ENCODE assay signal across 19 mouse cellular contexts in the genomic region with DNA sequence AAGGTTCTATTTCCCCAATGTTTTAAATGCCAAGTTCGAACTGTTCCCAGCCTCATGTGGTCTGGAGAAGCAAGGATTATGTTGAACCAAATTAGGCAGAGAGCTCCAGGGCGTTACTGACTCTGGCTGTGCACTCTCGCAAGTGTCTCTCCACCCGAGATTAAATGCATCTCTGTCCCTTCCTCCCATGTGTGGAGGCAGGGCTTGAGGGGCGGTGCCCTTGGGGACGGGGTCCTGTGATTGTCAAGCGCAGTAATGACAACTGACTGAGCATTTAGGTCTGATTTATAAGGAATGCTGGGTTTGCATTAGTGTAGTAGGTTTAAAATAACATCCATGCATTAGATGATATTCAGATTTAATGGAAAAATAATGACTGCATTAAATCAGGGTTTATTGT.
DNase-seq lines count a peak whose midpoint lies in the region; ATAC-seq lines count a peak whose summit lies in the region.
"Had no signal": no experiment of that assay in that cellular context is flagged by ENCODE, and none has a peak within 500 bp of the region (broad histone marks: within the 10 kb centered on the region; RNA-seq: fewer than 3 reads in every experiment).

No protein-coding gene starts in this region.

- no peak overlapping the region for H3K4me3 ChIP-seq in neural tube, embryonic 13.5 days
- H3K4me3 ChIP-seq: embryonic facial prominence, embryonic 13.5 days; forebrain, embryonic 12.5 days; heart, adult 2 months; heart, embryonic 15.5 days; hindbrain, embryonic 15.5 days had no signal

- ATAC-seq in neural tube, embryonic 13.5 days (ENCODE audit: low read depth): peak; percentile 43; the same call in 1 of the 2 replicates
- ATAC-seq: forebrain, embryonic 16.5 days; inflammation-experienced regulatory T-cells, adult 6 months; intestine, postnatal 0 days had no signal

- no peak overlapping the region for H3K9ac ChIP-seq in neural tube, embryonic 13.5 days
- H3K9ac ChIP-seq: embryonic facial prominence, embryonic 13.5 days; forebrain, embryonic 12.5 days; heart, embryonic 15.5 days; hindbrain, embryonic 15.5 days had no signal

- H3K4me2 ChIP-seq in neural tube, embryonic 13.5 days: no peak overlapping the region
- H3K4me2 ChIP-seq: embryonic facial prominence, embryonic 13.5 days; forebrain, embryonic 12.5 days; heart, embryonic 11.5 days; heart, embryonic 15.5 days; hindbrain, embryonic 15.5 days had no signal

- 52% methylated on average over 7 of the region's 7 CpGs for WGBS in neural tube, embryonic 13.5 days

- no peaks in the 10 kb centered on the region for H3K9me3 ChIP-seq in neural tube, embryonic 13.5 days
- H3K9me3 ChIP-seq: forebrain, embryonic 12.5 days; heart, embryonic 15.5 days; hindbrain, embryonic 15.5 days had no signal

- H3K27ac ChIP-seq in neural tube, embryonic 13.5 days (replicated peaks): peak overlapping the region; percentile 38; the same call in 1 of the 2 replicates
- H3K27ac ChIP-seq: embryonic facial prominence, embryonic 13.5 days; forebrain, embryonic 12.5 days; heart, adult 2 months; heart, embryonic 15.5 days; hindbrain, embryonic 15.5 days had no signal

- DNase-seq in heart, adult 11 months: peak; percentile 56
- DNase-seq in heart, postnatal 4 days: no peak
- DNase-seq in neural tube, embryonic 10.5 days (ENCODE audit: extremely low spot score, low spot score): no peak
- DNase-seq in retina, embryonic 14.5 days (ENCODE audit: low spot score): peak; percentile 27
- DNase-seq in embryo, embryonic 9.5 days (ENCODE audit: extremely low spot score): no peak
- DNase-seq: adrenal gland, postnatal 25 days; cerebellum, adult 8-10 months; gastrocnemius, postnatal 10 days; heart, adult 2 months; heart, postnatal 14 days had no signal

- peaks cover 6% of the 10 kb centered on the region; the same call in 1 of the 2 replicates for H3K4me1 ChIP-seq in neural tube, embryonic 13.5 days (replicated peaks)
- H3K4me1 ChIP-seq: forebrain, embryonic 12.5 days; heart, embryonic 15.5 days; hindbrain, embryonic 15.5 days had no signal

- no peaks in the 10 kb centered on the region for H3K36me3 ChIP-seq in neural tube, embryonic 13.5 days
- H3K36me3 ChIP-seq: embryonic facial prominence, embryonic 13.5 days; forebrain, embryonic 12.5 days; heart, embryonic 15.5 days; hindbrain, embryonic 15.5 days had no signal

- no peaks in the 10 kb centered on the region for H3K27me3 ChIP-seq in neural tube, embryonic 13.5 days
- H3K27me3 ChIP-seq: forebrain, embryonic 12.5 days; heart, embryonic 15.5 days; hindbrain, embryonic 15.5 days had no signal

Comparison
In these comparisons a context has a peak if more than half of its experiments do, and no peak if none do; other contexts are left out.
1. DNase-seq: peak in heart, adult 11 months (single experiment) and retina, embryonic 14.5 days (single experiment); none in heart, postnatal 4 days (single experiment), neural tube, embryonic 10.5 days (single experiment) and embryo, embryonic 9.5 days (single experiment).